Mouse (Mus musculus) layer of hippocampus, adult 9-11 months (tissue): ENCODE results near the gene Atxn7l1.
A peak's percentile ranks its signal among the peaks of the same experiment; 100 is the strongest.

Source experiments
- DNase-seq: peaks from one replicate; pipeline ENCODE4 v3.0.0; 2022

The Atxn7l1 gene

DNA sequence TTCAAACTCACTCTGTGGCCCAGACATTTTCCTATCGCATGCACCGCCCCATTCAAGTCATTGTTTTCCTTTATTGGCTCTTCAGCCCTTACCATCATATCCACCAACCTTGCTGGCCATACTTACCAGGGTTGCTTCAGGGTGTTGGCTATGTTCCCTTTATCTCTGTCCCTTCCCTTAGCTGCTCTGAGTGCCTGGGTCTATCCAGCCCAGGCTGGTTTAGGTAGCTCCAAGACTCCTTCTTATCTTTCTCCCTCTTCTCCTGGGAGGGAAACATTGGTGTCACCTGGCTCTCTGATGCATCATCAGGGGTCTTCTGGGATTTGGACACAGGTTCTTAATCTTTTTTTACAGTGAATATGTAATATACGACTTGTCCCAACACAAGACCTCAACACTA lies 36.6 kb downstream of the Atxn7l1 start:
- DNase-seq: no peak

DNA sequence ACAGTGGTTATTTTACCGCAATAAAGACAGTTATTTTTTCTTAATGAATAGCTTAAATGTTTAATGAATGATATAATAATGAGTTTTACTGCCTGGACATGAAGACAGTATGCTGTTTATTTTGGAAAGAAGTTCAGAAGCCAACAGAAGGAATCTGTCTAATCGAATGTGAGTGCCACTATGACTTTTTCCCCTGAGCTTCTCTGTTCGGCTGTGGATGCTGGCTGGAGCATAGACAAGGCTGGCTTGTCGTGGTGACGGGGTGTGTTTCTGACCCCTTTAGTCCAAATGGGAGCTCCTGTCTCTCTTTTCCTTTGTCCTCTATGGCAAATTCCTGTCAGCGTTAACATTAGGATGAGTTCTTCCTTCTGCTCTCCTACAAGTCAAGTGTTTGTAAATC lies 37.6 kb downstream of the Atxn7l1 start:
- no peak for DNase-seq

DNA sequence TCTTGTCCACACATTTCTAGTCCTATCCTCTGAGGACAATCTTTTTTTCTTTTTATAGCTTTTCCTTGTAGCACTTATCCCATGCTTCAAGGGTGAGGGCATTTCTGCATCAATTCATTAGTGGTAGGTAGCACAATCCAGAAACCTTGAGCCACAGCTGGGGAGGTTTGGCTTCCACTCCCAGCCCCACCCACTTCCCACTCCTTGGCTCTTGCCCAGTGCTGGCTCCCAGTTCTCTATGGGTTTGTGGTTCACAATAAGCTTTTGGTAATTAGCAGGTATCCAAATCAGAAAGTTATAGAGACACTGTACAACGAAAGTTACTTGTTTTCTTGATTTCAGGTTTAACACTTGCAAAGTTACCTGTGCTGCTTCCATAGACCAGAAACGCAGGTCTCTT lies 38.8 kb downstream of the Atxn7l1 start:
- no peak for DNase-seq

DNA sequence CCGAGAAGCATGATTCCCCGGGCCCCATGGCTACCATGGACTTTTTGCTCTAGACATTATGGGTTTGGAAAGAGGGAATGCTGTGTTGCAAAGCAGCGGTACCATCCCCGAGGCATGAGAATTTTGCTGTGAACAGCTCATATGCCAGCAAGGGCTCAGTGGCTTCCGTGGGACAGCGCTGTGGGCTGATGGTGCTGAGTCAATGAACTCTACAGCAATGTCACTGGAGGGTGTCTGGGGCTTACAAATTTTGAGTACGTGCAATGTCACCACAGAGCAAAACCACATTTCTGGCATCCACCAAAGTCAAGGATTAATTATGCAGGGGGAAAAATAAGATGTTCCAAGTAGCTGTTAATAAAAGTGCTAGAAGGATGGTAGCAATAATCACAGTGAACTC lies 42.6 kb downstream of the Atxn7l1 start:
- no peak for DNase-seq

DNA sequence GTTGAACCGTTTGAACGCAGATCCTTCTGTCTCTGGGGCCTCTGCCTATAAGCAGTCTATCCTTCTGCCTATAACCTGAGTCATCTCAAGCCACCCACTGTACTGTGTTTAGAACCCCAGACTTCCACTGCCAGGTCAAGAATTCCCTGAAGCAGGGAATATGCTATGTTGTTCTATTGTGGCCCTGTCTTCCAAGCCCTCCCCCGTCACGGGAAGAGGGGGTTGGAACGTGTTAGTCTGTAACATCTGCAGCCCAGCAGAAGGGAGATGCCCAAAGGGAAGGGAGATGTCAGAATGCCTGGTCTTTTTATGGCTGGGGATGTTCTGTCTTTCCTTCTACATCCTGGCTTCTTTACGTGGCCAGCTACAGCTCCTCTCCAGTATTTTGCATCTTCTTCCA lies 43.1 kb downstream of the Atxn7l1 start:
- DNase-seq: no peak

DNA sequence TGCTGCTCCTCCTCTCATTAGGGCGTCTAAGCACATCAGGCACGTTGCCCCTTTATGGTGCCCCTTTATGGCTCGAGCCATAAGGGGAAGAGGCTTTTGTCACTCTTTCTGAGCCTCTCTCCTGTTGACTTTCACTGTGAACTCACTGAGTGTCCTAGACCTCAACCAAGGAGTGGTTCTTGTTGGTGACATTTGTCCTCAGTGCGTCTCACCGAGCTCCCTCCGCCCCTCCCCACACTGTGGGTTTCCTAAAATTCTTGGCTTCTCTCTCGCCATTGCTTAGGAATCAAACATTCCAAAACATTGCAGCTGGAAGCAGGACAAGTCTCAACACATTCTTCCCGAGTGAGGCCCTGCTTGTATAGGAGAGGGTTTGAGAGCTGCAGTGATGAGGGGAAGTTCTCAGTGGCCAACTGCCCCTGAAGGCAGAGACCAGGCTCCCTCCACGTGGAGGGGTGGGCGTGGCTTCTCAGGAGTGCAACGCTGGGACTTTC lies 46.0 kb downstream of the Atxn7l1 start:
- no peak for DNase-seq

DNA sequence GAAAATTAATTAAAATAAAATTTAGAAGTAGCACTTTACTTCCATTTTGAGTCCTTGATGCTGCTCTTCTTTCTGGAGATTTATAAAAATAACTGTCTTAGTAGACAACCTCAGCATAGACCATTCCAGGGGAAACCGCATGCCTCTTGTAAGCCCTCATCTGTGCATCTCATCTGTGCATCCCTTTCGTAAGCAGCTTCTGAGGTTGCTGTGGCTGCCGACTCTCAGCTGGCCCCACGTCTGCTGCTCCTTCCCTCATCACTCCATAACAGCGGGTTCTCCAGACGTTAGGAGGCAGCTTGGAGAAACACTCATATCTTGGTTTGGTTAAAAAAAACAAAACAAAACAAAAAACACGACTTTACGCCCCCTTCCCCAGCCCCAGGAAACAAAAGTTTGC lies 47.7 kb downstream of the Atxn7l1 start:
- no peak for DNase-seq

DNA sequence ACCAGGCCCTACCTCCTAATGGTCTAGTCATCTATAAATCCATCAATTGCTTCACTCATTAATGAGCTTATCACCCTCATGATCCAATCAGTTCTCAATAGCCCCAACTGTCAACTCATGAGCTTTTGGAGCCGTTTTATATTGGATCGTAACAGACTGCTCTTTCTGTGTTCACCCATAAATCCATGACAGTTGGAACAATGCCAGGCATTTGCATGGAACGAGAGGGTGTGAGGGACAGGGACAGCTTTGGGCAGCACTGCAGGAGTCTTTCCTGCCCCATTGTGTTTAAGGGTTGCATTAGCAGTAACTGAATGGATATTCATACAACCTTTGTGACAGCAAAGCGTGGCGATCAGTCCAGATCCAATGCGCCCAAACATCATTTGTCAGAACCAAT lies 49.8 kb downstream of the Atxn7l1 start:
- DNase-seq: no peak

DNA sequence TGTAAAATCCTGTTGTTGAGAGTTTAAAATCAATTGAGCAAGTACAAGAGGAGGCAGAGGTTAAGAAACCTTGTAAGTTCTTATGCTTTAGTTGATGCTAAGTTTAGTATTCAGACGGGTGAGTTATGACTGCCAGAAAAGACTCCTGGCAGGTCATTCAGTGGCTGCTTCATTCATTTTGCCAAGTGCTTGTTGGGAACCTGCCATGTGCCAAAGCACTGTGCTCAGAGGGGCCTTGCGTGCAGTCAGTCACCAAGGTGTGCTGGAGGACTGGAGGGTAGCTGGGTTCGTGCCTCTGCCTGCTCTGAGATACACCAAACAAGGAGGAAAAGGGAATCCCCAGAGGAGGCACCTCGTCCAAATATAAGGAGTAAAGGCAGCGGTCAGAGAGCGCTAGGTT lies 50.3 kb downstream of the Atxn7l1 start:
- DNase-seq: no peak

DNA sequence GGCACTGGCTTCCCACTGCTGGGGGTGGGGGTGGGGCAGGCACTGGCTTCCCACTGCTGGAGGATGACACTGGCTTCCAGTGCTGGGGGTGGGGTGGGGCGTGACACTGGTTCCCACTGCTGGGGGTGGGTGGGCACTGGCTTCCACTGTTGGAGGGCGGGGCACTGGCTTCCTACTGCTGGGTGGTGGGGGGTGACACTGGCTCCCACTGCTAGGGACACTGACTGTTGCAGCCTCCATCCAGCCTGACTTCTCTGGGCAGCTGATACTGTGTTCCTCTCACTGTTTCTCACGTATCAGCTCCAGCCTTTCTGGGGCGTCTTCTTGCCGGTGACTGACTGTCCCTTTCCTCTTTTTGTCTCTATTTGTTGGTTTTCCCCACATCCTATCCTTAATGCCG lies 53.6 kb downstream of the Atxn7l1 start:
- DNase-seq: no peak

DNA sequence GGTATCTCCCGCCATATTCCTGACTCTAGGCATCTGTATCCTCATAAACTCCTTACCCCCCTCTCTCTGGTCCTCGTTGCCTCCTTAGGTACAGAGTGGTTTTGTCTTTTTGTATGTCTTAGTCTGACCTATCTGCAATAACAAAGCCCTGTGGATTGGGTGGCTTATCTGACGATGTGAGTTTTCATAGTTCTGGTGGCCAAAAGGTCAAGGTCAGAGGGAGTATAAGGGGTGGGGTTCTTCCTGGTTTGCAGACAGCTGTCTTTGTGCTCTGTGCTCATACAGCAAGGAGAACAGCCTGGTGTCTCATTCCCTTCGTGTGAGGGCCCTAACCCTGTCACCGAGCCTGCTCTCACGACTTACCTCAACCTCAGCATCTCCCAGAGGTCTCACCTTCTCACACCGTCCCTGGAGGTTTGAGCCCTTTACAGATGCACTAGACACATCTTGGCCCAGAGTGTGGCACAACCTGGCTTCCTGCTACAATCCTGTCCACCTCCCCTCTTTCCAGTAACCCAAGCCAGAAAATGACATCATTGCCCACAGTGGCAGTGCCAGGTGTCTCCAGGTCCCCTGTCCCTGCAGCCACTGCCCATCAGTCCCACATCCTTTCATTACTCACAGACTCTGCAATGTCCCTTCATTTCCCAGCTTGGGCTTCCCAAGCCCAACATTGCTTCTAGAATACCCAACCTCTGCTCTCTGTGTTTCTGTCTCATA lies 54.2 kb downstream of the Atxn7l1 start:
- DNase-seq: no peak

DNA sequence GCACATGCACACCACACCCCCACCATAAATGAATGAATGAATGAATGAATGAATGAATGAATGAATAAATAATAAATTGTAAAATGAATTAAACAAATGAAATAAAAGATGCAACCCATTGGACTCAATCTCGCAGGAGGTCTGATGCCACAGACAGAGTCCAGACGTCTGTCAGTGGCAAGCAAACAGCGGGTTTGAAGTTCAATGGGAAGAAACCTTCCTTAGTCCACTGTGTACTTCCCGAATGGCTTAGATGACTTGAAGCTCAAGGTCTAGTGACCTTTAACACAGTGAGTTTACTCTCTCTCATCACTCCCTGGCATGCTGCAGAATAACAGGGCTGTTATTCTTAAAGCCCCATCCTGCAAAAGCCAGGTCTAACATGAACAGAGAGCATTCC lies 57.8 kb downstream of the Atxn7l1 start:
- DNase-seq: no peak

DNA sequence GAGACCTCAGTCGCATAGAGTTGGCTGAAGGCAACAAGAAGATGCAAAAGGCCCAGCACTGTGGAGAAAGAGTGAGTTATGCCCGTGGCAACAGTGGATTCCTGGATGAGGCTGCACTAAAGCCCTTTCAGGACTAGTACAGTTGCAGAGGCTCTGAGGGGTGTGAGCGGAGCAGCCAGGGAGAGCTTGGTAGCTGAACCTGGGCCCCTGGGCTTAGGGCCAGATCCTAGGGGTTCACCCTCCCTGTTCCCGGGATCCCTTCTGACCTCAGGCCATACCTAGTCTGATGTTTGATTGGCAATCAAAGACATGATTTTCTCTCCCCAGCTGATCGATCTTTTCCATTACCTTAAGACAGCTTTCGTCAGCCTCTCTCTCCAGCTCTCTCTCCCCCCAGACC lies 58.8 kb downstream of the Atxn7l1 start:
- DNase-seq: no peak

DNA sequence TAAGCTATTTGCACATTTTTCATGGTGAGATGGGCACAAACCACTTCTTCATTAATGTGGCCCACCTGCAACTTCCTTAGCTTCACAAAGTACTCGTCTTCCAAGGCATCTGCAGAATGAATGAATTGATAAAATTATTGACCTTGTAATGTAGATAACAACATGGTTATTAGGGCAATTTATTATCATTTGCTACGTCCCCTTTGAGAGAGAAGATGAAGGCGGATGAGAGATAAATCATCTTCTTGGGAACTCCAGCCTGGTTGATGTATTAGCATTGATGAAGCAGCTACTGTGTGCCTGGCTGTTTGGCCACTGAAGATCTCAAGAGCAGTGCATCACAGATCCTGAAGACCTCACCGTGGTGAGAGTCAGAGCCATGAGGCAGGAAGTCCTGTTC lies 63.4 kb downstream of the Atxn7l1 start:
- DNase-seq: no peak

DNA sequence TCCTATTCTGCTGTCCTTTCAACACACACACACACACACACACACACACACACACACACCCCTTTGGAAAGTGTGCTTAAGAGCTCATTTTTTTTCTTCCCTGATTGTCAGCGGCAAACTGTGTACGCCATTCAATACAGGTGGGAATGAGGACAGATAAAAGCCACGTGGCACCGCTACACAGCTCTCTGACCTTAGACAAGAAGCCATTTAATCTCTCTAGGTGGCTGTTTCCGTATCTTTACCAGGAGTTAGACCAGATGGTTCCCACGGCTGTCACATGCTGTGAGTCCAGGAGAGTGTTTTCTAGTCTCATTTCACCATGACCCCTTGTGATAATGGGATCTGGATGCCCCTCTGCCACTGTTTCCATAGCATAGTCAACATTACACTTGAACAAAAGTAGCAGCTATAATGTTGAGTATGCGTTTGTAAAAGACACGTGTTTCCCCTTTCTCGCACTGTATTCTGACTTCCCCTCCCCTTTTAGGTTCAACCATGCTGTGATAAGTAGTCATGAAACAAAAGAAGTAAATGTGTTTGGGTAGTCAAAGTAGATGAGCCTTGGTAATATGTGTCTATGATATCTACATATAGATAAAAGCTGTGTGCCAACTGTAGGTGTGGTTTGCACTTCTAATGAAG lies 70.8 kb downstream of the Atxn7l1 start:
- DNase-seq: no peak

DNA sequence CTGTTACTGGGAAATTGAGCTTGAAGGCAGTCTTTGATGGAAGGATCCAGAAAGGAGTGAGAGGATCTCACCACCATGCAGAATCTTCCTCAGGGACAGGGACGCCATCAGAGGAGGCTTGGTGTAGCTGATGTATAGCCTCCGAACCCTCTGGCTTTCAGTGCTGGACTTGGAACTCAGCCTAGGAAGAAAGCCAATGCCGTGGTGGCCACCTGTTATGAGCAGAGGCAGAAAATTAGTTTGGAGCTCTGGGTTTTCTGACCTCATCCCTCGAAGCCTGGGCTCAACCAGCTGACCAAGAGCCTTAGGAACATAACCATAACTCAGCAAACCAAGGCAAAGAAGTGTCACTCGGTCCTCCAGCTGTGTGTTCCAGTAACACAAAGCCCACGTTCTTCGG lies 71.9 kb downstream of the Atxn7l1 start:
- no peak for DNase-seq

DNA sequence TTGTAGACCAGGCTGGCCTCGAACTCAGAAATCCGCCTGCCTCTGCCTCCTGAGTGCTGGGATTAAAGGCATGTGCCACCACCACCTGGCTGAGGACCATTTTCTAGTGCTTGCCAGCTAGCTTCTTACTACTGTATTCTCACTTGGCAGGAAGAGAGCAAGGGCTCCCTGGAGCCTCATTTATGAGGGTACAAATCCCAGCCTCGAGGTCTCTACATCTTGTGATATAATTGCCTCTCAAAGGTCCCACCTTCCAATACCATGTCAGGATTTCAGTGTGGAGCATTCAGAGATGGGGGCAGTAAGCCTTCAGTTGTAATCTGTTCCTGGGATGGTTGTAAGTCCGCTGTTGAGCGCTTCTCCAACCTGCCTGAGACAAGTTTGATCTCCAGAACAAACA lies 72.6 kb downstream of the Atxn7l1 start:
- no peak for DNase-seq

DNA sequence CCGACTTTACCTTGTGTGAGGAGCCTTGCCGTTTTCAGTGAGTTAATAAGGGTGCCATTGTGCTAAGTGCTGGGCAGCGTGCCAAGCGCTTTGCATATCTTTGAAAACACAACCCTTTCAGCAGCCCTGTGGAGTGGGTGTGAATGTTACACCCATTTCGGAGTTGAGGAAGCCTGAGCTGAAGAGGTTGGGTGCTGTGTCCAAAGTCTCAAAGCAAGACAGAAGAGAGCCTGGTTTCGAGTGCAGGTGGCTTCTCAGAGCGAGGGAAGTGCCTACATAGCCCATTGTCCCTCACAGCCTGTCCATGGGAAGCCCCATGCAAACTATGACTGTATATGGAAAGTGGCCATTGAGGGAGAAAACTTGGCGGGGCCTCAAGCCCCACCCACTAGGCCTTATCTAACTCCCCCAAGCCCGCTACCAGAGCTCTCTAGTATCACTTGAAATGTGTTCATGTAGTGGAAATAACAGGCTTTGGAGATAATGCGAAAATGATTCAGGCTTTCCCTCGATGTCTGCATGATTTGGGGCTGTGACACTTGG lies 73.1 kb downstream of the Atxn7l1 start:
- DNase-seq: peak; percentile 68

DNA sequence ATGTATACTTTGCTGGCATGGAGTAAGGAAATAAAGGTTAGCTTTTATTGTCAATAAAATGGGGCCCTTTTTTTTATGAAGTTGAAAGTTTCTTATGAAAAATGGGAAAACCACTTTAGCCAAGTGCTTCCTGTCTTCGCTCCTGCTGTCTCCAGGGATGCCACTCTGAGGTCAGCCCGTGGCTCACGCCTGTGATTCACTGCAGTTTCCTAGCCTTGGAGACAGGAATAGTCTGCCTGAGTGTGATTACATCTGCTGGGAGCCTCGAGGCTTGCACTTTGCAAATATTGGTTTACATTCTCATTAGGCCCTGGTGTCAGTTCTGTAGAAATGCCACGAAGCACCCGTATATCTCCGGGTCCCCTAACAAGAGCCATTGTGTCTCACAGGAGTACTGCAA lies 74.7 kb downstream of the Atxn7l1 start:
- DNase-seq: no peak

DNA sequence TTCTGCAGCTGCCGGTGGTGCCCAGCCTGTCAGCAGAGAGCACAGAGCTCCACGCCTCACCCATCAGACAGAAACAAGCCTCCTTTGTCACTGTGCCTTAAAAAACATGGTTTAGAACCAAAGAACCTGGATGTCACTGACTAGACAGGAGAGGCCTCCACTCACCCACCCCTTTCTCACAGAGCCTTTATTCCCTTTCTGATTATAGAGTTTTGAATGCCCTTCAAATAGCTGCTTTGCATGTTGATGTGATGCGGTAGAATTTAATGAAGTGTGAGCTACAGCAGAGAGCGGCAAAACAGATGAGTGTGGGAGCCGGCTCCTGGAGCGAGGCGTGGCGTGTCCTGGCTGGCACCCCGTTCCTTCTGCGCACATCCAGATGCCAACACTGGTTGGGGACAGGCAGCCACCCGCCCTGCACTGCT lies 77.6 kb downstream of the Atxn7l1 start:
- DNase-seq: peak; percentile 53

DNA sequence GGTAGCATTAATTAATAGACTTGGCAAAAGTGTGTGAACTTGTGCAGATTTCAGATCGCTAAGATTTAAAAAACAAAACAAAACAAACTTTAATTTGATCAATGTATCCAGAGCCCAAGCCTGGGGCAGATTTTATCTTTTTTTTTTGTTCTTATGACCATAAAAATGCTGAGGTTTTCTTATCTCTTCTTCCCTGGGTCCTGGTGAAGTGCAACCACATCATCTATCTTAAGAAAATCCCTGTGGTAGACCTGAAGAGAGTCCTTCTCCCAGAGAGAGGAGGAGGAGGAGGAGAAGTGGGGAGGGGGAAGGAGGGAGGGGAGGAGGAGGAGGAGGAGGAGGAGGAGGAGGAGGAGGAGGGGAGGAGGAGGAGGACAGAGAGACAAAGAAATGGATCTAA lies 78.5 kb downstream of the Atxn7l1 start:
- DNase-seq: no peak

DNA sequence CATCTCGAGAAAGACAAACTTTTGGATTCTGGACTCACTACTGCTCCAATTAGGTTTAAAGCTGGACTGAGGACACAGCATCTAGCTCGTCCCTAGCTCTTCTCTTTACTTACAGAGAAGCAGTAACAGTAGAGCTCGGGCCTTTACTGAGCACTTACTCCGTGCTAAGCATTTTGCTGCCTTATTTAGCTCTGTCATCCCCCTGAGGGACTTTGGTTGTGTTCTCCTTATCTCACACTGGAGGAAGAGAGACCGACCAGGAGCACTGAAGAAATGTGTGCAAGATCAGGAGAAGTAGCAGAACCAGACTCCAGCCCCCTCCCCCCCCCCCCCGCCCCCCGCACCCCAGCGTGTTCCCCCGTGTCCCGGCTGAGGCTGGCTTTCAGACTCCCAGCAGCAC lies 79.1 kb downstream of the Atxn7l1 start:
- no peak for DNase-seq

DNA sequence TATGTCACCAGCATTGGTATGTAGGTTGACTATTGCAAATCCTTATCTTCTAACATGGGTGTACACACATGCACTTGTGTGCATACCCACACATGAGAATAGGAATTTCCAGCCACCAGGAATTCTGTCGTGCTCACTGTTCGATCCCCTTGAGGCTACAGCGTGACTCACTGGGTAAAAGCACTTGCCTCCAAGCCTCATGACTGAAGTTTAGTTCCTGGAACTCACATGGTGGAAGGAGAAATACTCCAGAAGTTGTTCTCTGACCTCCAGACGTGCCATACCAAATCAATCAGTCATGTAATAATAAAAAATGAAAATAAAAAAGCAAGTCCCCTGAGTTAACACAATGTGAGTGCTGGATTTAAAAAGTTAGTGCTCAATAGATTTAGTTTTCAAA lies 87.8 kb downstream of the Atxn7l1 start:
- DNase-seq: no peak

DNA sequence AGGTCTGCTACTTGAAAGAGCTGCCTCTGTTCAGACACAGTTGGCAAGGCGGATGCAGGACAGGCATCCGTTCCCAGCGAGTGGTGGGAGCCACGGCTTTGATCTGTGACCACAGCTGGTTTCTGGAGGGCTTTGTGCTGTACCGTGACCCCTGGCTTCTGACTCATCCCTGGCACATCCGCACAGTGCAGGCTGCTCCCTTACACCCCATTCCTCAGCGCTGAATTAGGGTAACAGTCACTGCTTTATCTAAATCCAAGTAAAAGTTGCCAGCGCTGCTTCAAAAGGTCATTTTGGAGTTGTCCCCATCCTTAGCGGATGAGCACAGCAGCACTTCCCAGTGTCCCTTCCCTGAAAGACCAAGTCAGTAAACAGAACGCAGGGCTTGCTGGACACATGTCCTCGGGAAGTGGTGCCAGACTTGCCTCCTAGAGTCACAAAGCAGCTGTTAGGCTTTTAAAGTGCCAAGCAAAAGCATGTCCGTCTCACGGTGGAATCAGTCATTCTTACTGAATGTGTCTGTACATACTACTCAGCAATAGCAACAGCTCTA lies 88.4 kb downstream of the Atxn7l1 start:
- no peak for DNase-seq
